Mouse (Mus musculus) megakaryocyte progenitor cell, adult 5-6 weeks (primary cell): ENCODE measurements around the gene Nedd9. TPM values are rescaled to one million over a fixed set of nuclear protein-coding genes. Genes with fewer than 3 reads are reported as not detected.
"Not testable (repeated sequence)": the region's sequence is repeated elsewhere in the genome, so short reads cannot be mapped to it uniquely, and the experiment has no call there.

Source experiments
- ATAC-seq: replicated peaks from 2 replicates; pipeline ENCODE4 v1.8.0; 2016; ENCODE audit warnings: mild to moderate bottlenecking, moderate TSS enrichment, inconsistent platforms; ENCODE audit not compliant: poor library complexity
- total RNA-seq, 2 experiments: library from RNA; stranded (forward) in 1 of 2; stranded (reverse) in 1 of 2; fragments of 157-497, 149-512 nt in 1 of 2; fragments of 200-1000 nt in 1 of 2; gene quantifications; 2 replicates each; pipeline versions ENCODE4 v1.2.3 to v1.2.4; 2015 to 2017

Gene Nedd9
- total RNA-seq, 2 experiments from 2014 or later = 18.6 to 23.1 TPM

- ATAC-seq = no peak
Measured at GRCm38 (mm10) chr13:41377856-41378255, 109.3 kb downstream of the Nedd9 start.

- ATAC-seq = no peak
Measured at GRCm38 (mm10) chr13:41377011-41377431, 110.1 kb downstream of the Nedd9 start.

GRCm38 (mm10) chr13:41376111-41376510 lies 111.1 kb downstream of the Nedd9 start:
- ATAC-seq = no peak

GRCm38 (mm10) chr13:41375696-41376095 lies 111.5 kb downstream of the Nedd9 start:
- no peak for ATAC-seq

GRCm38 (mm10) chr13:41374886-41375285 lies 112.3 kb downstream of the Nedd9 start:
- ATAC-seq = no peak

- peak; percentile 78 for ATAC-seq
Measured at GRCm38 (mm10) chr13:41372555-41373460, 114.4 kb downstream of the Nedd9 start.

- ATAC-seq = no peak
Measured at GRCm38 (mm10) chr13:41371547-41371946, 115.6 kb downstream of the Nedd9 start.

GRCm38 (mm10) chr13:41368612-41369011 lies 118.5 kb downstream of the Nedd9 start:
- no peak for ATAC-seq

GRCm38 (mm10) chr13:41367176-41367611 lies 120.0 kb downstream of the Nedd9 start:
- no peak for ATAC-seq

- ATAC-seq = not testable (repeated sequence)
Measured at GRCm38 (mm10) chr13:41366609-41367008, 120.6 kb downstream of the Nedd9 start.

GRCm38 (mm10) chr13:41364273-41364672 lies 122.9 kb downstream of the Nedd9 start:
- no peak for ATAC-seq

- ATAC-seq = no peak
Measured at GRCm38 (mm10) chr13:41362909-41363308, 124.3 kb downstream of the Nedd9 start.

GRCm38 (mm10) chr13:41360272-41360815 lies 126.8 kb downstream of the Nedd9 start:
- ATAC-seq = no peak

GRCm38 (mm10) chr13:41359330-41360215 lies 127.6 kb downstream of the Nedd9 start:
- peak; percentile 25 for ATAC-seq

GRCm38 (mm10) chr13:41358480-41359180 lies 128.5 kb downstream of the Nedd9 start:
- peak; percentile 97 for ATAC-seq

- no peak for ATAC-seq
Measured at GRCm38 (mm10) chr13:41358009-41358408, 129.2 kb downstream of the Nedd9 start.

- no peak for ATAC-seq
Measured at GRCm38 (mm10) chr13:41357586-41357985, 129.6 kb downstream of the Nedd9 start.

GRCm38 (mm10) chr13:41357161-41357560 lies 130.0 kb downstream of the Nedd9 start:
- ATAC-seq = no peak

- ATAC-seq = no peak; the same call in 1 of the 2 replicates
Measured at GRCm38 (mm10) chr13:41355552-41355951, 131.6 kb downstream of the Nedd9 start.

- no peak for ATAC-seq
Measured at GRCm38 (mm10) chr13:41354591-41354990, 132.6 kb downstream of the Nedd9 start.
